Mouse (Mus musculus) midbrain, embryonic 16.5 days (tissue): ENCODE measurements around the gene Nbl1. TPM values are rescaled to one million over a fixed set of nuclear protein-coding genes. Genes with fewer than 3 reads are reported as not detected.

ENCODE experiments used
- ATAC-seq: fragments of 200-750 bp; cut with Nextera tagmentation; 2 replicates; pipeline ENCODE4 v1.8.0; 2017; ENCODE audit warnings: moderate TSS enrichment
- H3K27ac ChIP-seq: fragments of 300-500 bp; sonication (generic); 2 replicates; pipeline ENCODE4 v1.5.1; 2014; ENCODE audit warnings: mild to moderate bottlenecking, low read length, mixed read lengths
- H3K27me3 ChIP-seq: fragments of 300-500 bp; sonication (generic); 2 replicates; pipeline ENCODE4 v1.6.1; 2014; ENCODE audit warnings: low read depth, low read length, mixed read lengths; ENCODE audit not compliant: control insufficient read depth, insufficient read depth
- H3K36me3 ChIP-seq: fragments of 300-500 bp; sonication (generic); 2 replicates; pipeline ENCODE4 v1.6.1; 2014; ENCODE audit warnings: mild to moderate bottlenecking, low read length, moderate library complexity, mixed read lengths; ENCODE audit not compliant: control insufficient read depth, insufficient read depth
- H3K4me1 ChIP-seq: fragments of 300-500 bp; sonication (generic); 2 replicates; pipeline ENCODE4 v1.6.1; 2014; ENCODE audit warnings: mild to moderate bottlenecking, low read length, mixed read lengths; ENCODE audit not compliant: control insufficient read depth, insufficient read depth
- H3K4me2 ChIP-seq: fragments of 300-500 bp; sonication (generic); 2 replicates; pipeline ENCODE4 v1.6.1; 2014; ENCODE audit warnings: mild to moderate bottlenecking, low read length, mixed read lengths
- H3K4me3 ChIP-seq: fragments of 300-500 bp; sonication (generic); 2 replicates; pipeline ENCODE4 v1.5.1; 2014; ENCODE audit warnings: low read depth, mild to moderate bottlenecking, low read length, moderate library complexity, mixed read lengths
- H3K9ac ChIP-seq: fragments of 300-500 bp; sonication (generic); 2 replicates; pipeline ENCODE4 v1.6.1; 2014; ENCODE audit warnings: low read depth, low read length, mixed read lengths
- H3K9me3 ChIP-seq: fragments of 300-500 bp; sonication (generic); replicated peaks from 2 replicates; pipeline ENCODE4 v1.6.1; 2014; ENCODE audit warnings: mild to moderate bottlenecking, low read length, mixed read lengths; ENCODE audit not compliant: control insufficient read depth, poor library complexity, severe bottlenecking
- WGBS: fragments of 180-500 bp; shearing (Covaris S2); extraction: QIAGEN DNeasy Blood & Tissue Kit; methylation state at CpG from one replicate; pipeline ENCODE4 v1.1.7; 2014; 5-methylcytosine and 5-hydroxymethylcytosine counted together
- polyA plus RNA-seq: library from polyadenylated mRNA; unstranded; fragments of >200 nt; fragmentation: Nextera tagmentation; extraction: Ambion mirVana; gene quantifications from 2 replicates; pipeline ENCODE4 v1.2.1, GENCODE M21; 2015

The Nbl1 gene
- polyA plus RNA-seq, 1 experiment from 2014 or later, result 30.6 TPM

DNA sequence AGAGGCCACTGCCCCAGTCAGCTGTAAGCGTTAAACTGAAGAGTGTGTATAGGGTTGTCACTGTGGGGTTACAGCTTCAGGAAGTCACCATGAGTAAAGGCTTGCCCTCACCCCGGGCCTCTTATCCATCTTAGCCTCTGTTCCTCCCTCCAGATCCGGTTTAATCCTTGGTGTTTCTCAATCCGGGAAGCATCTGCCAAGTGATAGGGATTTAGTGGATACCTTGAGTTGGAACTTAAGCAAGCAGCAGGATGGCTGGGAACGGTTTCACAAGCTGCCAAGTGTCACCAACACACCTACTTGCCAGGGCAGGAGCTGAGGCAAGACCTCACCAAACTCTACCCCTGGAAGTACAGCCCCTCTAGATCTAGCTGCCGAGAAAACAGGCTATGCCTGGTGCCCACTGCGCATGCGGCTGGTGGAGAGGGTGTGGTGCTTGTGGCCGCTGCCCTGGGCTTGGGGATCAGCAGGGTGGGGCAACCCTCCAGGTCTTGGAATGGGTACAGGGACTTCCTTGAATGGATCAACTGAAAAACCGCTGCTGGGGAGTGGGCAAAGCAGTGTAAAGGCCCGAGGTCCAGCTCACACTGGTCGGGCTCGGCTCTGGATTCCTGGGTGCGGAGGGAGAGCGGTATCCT, 2.4 kb downstream of the Nbl1 start:
- Histone ChIP-seq H3K4me2 (no peak overlapping the region), H3K9me3 (no peaks in the 10 kb centered on the region), H3K4me3 (no peak overlapping the region), H3K9ac (no peak overlapping the region), H3K36me3 (no peaks in the 10 kb centered on the region), H3K27ac (no peak overlapping the region), H3K27me3 (peaks cover 16% of the 10 kb centered on the region), H3K4me1 (peaks cover 13% of the 10 kb centered on the region)
- WGBS, result 65% methylated on average over 15 of the region's 15 CpGs
- ATAC-seq, result no peak

GRCm38 (mm10) chr4:139088982-139089671, 3.7 kb downstream of the Nbl1 start:
- no peak for ATAC-seq
- H3K36me3 ChIP-seq, result no peaks in the 10 kb centered on the region
- H3K4me1 ChIP-seq, result peaks cover 13% of the 10 kb centered on the region
- peaks cover 12% of the 10 kb centered on the region for H3K27me3 ChIP-seq
- H3K4me3 ChIP-seq, result no peak overlapping the region
- WGBS, result 69% methylated on average over 9 of the region's 9 CpGs
- H3K4me2 ChIP-seq, result no peak overlapping the region
- H3K9ac ChIP-seq, result no peak overlapping the region
- no peaks in the 10 kb centered on the region for H3K9me3 ChIP-seq
- no peak overlapping the region for H3K27ac ChIP-seq

- WGBS, result 73% methylated on average over 4 of the region's 4 CpGs
- no peaks in the 10 kb centered on the region for H3K9me3 ChIP-seq
- H3K27ac ChIP-seq, result no peak overlapping the region
- H3K4me1 ChIP-seq, result peaks cover 21% of the 10 kb centered on the region
- peaks cover 3% of the 10 kb centered on the region; the same call in 1 of the 2 replicates for H3K27me3 ChIP-seq
- H3K9ac ChIP-seq, result no peak overlapping the region
- H3K4me2 ChIP-seq, result no peak overlapping the region
- no peak overlapping the region for H3K4me3 ChIP-seq
- H3K36me3 ChIP-seq, result no peaks in the 10 kb centered on the region
- no peak for ATAC-seq
These were observed 5.8 kb downstream of the Nbl1 start for GRCm38 (mm10) chr4:139086984-139087383.

- no peak overlapping the region for H3K27ac ChIP-seq
- 13% methylated on average over 5 of the region's 5 CpGs for WGBS
- H3K9ac ChIP-seq, result no peak overlapping the region
- no peak for ATAC-seq
- H3K4me3 ChIP-seq, result no peak overlapping the region
- no peaks in the 10 kb centered on the region for H3K9me3 ChIP-seq
- no peaks in the 10 kb centered on the region for H3K27me3 ChIP-seq
- no peak overlapping the region for H3K4me2 ChIP-seq
- peaks cover 20% of the 10 kb centered on the region for H3K4me1 ChIP-seq
- H3K36me3 ChIP-seq, result no peaks in the 10 kb centered on the region
These were observed 6.8 kb downstream of the Nbl1 start for GRCm38 (mm10) chr4:139086037-139086436.

DNA sequence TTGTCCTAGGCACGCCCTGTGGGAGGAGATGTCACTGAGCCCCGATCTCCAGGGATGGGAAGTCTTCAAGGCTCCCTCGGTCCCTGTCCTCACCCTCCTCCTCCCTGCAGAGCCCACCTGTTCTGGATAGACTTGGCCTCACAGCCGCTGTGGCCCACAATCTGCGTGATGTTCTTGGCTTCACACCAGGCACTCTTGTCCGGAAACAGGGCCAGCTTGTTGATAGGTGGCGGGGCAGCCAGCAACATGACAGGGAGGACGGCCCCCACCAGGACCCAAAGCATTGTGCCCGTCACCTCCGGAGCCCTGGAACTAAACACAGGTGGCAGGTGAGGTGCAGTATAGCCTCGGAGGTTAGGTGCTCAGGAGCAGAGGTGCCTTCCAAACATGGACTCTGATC, 7.5 kb downstream of the Nbl1 start:
- H3K4me3 ChIP-seq, result no peak overlapping the region
- H3K27ac ChIP-seq, result no peak overlapping the region
- peaks cover 20% of the 10 kb centered on the region for H3K4me1 ChIP-seq
- H3K27me3 ChIP-seq, result no peaks in the 10 kb centered on the region
- no peaks in the 10 kb centered on the region for H3K36me3 ChIP-seq
- H3K9ac ChIP-seq, result no peak overlapping the region
- ATAC-seq, result no peak
- 75% methylated on average over 11 of the region's 11 CpGs for WGBS
- no peak overlapping the region for H3K4me2 ChIP-seq
- H3K9me3 ChIP-seq, result no peaks in the 10 kb centered on the region

GRCm38 (mm10) chr4:139082790-139083564, 9.8 kb downstream of the Nbl1 start:
- no peaks in the 10 kb centered on the region for H3K27me3 ChIP-seq
- H3K4me1 ChIP-seq, result peaks cover 20% of the 10 kb centered on the region
- no peaks in the 10 kb centered on the region for H3K36me3 ChIP-seq
- ATAC-seq, result peak; percentile 71
- 21% methylated on average over 12 of the region's 12 CpGs for WGBS
- peak overlapping the region; percentile 53 for H3K4me2 ChIP-seq
- peak overlapping the region; percentile 49 for H3K9ac ChIP-seq
- H3K27ac ChIP-seq, result peak overlapping the region; percentile 43; the same call in 1 of the 2 replicates
- H3K9me3 ChIP-seq, result no peaks in the 10 kb centered on the region
- no peak overlapping the region for H3K4me3 ChIP-seq

DNA sequence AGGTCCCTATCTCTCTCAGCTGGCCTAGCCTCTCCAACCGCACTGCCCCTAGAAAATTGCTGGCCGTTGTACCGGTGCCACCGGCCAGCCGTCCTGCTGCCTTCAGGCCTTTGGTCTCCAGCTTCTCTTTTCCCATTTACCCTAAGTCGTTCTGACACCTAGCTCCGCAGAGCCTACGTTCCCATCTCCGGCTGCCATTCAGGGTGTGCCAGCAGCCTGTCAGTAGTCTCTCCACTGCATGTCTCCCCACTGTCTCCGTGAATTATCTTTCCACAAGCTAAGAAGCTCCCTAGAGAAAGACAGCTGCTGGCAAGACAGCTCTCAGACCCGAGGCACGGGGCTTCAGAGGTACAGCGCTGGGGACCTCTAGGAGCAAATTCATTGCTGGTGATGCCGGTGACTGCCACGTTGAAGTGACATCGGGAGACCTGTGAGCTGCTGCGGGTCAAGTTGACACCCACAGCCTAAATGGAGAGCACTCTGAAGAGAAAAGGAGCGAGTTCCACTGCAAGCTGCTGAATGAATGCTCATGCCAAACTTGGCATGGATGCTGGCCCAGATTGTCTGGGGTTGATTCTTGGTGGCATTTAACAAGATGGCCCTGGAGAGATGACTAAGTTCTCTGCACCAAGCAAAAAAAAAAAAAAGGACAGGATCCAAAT, 11.4 kb downstream of the Nbl1 start:
- Histone ChIP-seq H3K9ac (no peak overlapping the region), H3K27me3 (peaks cover 12% of the 10 kb centered on the region), H3K4me3 (no peak overlapping the region), H3K9me3 (no peaks in the 10 kb centered on the region), H3K27ac (peak overlapping the region; percentile 30; the same call in 1 of the 2 replicates), H3K36me3 (no peaks in the 10 kb centered on the region), H3K4me2 (no peak overlapping the region), H3K4me1 (peaks cover 20% of the 10 kb centered on the region)
- ATAC-seq, result no peak
- 61% methylated on average over 18 of the region's 18 CpGs for whole genome bisulfite sequencing

DNA sequence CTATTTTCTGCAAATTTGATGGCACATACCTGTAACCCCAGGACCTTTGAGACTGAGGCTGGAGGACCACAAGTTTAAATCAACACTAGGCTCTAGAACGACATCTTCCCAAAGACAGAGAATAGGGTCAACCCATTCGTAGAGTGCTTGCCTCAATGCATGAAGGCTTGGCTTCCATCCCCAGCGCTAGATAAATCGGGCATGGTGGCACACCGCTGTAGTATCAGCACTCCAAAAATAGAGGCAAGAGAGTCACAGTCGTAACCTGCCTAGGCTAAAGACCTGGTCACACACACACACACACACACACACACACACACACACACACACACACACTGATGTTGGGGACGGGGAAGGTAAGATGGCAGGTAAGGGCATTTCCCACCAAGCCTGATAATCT, 12.5 kb downstream of the Nbl1 start:
- H3K27me3 ChIP-seq, result peaks cover 22% of the 10 kb centered on the region
- H3K27ac ChIP-seq, result no peak overlapping the region
- no peak overlapping the region for H3K4me2 ChIP-seq
- no peak overlapping the region for H3K4me3 ChIP-seq
- peaks cover 23% of the 10 kb centered on the region for H3K4me1 ChIP-seq
- ATAC-seq, result no peak
- no peaks in the 10 kb centered on the region for H3K9me3 ChIP-seq
- H3K9ac ChIP-seq, result no peak overlapping the region
- WGBS, result 94% methylated on average over 7 of the region's 7 CpGs
- no peaks in the 10 kb centered on the region for H3K36me3 ChIP-seq
